Mouse (Mus musculus) adrenal gland, adult 8-10 months (tissue): Measurements from ENCODE around the gene Fam214a. TPM values are rescaled to one million over a fixed set of nuclear protein-coding genes. Genes with fewer than 3 reads are reported as not detected.
A peak's percentile ranks its signal among the peaks of the same experiment; 100 is the strongest.

Experiments used
- DNase-seq: peaks from one replicate; pipeline ENCODE4 v3.0.0; 2022
- total RNA-seq, 4 experiments: library from RNA; stranded (reverse); gene quantifications; 2 replicates each; pipeline ENCODE4 v1.2.4; 2022

The Fam214a gene
- total RNA-seq, 4 experiments from 2014 or later, result 90.3 to 132 (median 108) TPM

DNA sequence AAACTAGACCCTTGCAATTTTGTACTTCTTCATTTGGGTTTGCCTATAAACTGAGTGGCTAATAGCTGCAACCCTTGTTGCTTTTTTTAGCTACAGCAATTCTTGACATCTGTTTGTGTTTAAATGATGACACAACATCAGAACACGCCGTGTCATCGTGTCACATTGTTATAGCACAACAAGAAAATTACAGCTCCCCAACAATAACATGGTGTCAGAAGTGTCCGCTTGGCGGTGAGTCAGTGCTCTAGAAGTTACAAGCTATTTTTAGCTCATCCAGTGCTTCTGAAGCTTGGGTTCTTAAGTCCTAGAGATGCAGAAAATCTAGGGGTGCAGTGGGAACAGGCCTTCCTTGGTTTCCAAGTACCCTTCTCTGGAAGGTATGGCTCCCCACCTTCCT, 578 bp upstream of the Fam214a start:
- no peak for DNase-seq

GRCm38 (mm10) chr9:74953265-74953958, 728 bp downstream of the Fam214a start:
- DNase-seq, result peak; percentile 80

GRCm38 (mm10) chr9:74953959-74954279, 1.2 kb downstream of the Fam214a start:
- DNase-seq, result no peak

DNA sequence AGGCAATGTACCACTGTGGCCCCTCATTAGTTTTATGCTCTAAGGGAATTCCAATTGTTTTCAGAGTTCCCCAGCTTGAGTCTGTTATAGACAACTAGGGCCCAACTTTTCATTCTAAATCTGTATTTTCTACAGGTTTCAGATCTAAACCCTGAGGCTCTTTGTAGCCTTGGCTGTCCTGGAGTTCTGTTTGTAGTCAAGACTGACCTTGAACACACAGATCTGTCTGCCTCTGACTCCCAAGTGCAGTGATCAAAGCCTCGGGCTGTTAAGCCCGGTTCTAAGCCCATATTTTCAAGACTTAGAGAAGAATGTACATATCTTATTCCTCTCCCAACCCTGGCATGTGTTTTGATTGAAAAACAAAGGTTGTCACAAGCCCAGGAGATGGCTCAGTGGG, 1.7 kb downstream of the Fam214a start:
- DNase-seq, result no peak

DNA sequence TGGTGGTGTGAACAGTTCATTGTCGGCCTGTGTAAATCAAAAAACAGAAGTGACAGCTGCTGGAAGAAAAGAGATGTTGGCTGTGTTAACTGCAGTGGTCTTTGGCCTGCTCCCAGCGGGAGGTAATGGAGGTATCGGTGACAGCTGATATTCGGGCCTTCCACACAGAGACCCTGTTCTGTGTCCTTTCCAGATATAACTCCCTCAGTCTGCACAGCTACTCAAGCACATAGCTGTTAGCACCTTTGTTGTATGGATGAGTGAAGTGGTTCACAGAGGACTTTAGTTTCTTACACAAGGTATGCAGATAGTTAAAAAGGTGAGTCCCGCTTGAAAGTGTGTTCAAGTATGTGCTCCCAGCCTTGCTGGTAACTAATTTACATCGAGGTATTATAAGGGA, 7.9 kb downstream of the Fam214a start:
- no peak for DNase-seq

DNA sequence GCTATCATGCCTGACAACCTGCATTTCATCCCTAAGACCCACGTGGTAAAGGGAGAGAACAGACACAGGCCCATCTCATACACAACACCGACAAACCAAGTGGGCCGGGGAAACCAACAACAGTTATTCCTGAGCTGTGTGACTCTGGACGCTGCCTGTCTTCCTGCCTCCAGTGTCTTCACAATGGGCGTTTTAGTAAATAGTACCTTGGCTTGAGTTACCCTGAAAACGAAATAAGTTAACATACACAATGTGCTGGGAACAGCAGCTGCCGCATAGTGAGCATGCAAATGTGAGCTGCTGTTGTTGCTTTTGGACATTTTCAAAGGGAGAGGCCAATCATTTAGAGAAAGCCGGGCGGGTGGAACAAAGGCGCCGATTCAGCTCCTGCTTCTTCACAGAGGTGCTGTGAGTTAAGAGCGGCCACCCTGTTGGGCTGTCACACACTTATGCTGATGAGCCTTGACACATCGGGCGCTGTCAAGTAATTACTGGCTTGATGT, 8.4 kb downstream of the Fam214a start:
- no peak for DNase-seq

GRCm38 (mm10) chr9:74963953-74964352, 11.3 kb downstream of the Fam214a start:
- no peak for DNase-seq

DNA sequence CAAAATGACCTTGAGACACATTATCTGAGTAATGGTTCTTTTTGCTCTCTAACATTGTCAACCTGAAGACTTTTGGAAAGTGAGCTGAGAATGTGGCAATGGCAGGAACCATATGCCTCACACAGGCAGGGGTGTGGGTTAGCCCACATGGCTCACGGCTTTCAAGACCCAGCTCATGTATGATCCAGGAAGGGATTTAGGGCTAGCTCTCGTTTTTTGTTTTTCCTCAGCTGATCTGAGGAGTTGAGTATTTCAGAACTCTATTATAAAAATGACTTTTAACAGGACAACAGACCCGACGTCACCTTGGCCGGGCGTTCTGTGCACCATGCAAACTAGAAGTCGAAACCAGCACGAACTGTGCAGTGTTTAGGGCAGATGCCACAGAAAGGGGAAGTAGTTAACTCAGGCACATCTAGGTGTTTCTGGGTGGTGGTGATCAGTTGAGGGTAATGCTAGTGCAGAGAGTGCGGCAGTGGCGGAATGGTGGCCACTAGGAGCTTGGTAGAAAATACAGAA, 12.2 kb downstream of the Fam214a start:
- DNase-seq, result no peak

- no peak for DNase-seq
These were observed 13.5 kb downstream of the Fam214a start for GRCm38 (mm10) chr9:74966200-74966599.

GRCm38 (mm10) chr9:74968647-74969428, 16.2 kb downstream of the Fam214a start:
- DNase-seq, result no peak

- no peak for DNase-seq
These were observed 17.9 kb downstream of the Fam214a start for GRCm38 (mm10) chr9:74970591-74970990.

- no peak for DNase-seq
These were observed 18.7 kb downstream of the Fam214a start for GRCm38 (mm10) chr9:74971191-74971976.

DNA sequence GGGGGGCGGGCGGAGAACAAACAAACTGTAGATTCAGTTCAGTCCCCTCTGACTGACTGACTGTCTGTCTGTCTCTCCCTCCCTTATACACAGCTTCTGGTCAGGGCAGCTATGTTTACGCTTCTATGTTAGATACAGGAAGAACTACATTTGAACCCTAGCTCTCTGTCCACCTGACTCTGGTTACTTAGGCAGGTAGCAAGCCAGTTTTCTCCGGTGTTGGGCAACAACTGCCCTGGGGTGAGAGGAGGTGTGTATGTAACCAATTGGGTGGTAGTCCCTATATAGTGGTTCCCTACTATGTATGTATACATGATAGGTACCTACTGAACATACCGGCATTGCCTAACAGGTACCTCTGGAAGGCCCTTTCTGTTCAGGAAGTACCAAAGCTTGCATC, 20.1 kb downstream of the Fam214a start:
- DNase-seq, result no peak

DNA sequence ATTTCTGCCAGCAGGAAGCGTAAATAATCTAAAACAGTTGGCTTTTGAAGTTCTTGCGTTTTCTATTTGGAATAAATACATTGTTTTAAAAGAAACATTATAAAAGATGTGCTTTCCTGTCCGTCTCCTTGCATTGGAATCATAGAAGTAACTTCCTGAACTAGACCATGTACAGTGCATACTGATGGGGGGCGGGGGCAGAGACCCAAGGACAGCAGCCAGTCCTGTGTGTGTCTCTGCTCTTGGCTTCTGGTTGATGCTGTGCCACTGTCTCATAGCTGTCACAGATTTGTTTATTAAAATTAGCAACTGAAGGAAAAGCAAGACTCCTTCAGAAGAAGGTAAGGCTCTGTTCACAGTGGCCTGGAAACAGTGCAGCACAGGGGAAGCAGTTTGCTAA, 20.5 kb downstream of the Fam214a start:
- no peak for DNase-seq

- DNase-seq, result no peak
These were observed 22.1 kb downstream of the Fam214a start for GRCm38 (mm10) chr9:74974758-74975157.

DNA sequence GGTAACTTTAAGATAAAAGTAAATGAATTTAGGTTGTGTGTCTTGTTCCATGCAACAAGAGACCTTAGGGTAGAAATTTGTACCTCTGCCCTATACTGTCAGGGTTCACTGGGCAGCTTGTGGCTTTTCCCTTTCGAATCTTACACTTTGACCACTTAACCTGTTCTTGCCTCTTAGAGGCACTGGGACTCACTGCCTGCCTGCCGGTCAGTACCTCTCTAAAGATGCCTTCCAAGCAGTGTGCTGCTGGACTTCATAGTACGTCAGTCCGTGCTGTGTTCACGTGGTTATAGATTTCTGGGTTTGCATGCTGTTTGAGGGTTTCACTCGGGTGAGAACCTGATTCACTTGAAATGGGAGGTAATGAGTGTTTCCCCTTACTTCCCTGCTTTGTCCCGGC, 22.7 kb downstream of the Fam214a start:
- DNase-seq, result no peak

DNA sequence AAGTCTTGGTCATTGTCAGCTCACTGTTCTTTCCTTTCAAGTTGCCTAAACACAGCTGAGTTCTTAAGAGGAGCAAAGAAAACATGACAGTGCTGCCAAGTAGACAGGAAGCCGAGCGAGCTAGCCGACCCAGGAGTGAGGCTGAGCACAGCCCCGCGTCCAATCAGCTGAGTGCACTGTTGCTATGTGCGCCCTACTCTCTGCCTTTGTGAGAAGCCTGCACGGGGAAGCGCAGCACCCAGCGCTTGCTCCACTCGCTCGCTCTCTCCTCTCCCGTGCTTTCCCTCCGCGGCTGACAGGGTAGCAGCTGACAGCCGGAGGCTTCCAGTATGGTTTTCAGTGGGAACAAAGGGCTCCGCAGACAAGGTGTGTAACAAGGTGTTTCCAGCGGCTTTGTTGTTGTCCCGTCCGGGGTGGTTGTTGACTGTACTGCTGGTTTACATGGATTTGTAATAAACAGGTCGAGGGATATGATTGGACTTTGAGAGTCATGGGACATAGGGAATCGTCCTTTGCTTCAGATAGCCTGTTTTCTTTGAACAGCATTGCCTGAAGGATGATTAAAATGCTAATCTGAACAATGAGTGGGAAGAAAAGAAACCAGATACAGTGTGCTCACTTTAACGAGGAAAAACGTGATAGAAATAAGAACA, 23.4 kb downstream of the Fam214a start:
- DNase-seq, result peak; percentile 92

DNA sequence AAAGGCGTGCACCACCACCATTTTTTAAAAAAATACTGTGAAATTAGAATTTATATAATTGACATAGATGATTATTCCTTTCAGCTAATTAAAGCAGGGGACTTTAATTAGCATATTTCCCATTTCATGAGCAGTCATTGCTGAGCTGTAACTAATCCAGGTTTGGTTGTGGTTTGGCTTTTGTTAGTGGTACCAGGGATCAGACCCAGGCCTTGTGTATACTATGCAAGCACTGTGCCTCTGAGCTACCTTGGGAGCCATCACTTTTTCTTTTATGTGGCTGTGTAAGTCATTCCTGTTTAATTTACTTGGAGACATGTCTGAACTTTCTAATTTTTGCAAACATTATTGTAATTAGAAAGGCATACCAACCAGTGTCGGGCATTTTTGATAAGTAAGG, 24.6 kb downstream of the Fam214a start:
- DNase-seq, result no peak

DNA sequence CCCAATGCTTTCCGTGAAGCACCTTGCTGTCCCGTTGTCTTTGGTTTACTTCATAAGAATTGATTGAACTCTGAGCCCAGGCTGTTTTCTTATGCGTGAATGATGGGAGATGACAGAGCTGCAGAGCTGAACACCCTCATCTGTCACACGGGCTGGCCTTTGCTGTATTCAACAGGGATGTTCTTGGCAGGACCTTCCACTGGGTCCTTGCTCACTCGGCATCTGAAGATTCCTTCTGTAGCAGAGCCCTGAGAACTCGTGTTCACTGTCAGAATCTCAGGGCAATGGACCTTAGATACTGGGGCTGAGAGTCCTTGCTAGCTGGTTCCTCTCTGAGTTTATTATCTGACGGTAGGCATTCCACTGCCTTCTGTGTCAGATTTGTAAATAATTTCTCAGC, 25.3 kb downstream of the Fam214a start:
- DNase-seq, result no peak

DNA sequence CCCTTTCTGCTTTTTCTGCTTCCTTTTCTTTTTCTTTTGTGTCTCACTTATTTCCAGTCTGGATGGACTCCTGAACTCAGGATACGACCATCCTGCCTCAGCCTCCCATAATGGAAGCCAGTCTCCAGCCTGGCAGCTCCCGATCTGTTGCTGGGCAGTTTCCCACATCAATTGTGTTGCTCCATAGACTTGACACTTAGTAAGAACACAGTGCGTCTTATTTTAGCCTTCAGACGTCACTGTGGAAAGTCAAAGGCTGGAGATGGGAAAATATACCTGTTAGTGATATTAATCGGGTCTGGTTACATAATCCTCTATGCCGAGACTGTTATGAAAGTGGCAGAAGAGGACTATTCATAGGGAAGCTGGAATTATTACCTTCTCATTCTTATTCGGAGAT, 26.2 kb downstream of the Fam214a start:
- no peak for DNase-seq

DNA sequence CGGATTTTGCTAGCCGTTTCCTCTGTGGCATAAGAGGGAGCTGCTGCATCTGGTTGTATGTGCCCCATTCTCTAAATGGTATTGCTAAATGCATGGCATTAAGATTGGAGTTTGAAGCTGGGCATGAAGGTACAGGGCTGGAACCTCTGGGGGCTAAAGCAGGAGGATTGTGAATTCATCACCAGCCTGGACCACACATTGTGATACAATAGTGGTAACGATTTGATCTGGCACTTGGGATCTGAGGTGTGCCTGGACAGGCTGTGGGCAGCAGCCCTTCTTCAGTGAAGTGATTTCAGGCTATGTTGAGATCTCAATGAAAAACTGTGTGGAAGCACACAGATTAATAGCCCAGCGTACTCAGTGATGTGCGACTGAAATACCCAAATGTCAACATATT, 26.7 kb downstream of the Fam214a start:
- no peak for DNase-seq

DNA sequence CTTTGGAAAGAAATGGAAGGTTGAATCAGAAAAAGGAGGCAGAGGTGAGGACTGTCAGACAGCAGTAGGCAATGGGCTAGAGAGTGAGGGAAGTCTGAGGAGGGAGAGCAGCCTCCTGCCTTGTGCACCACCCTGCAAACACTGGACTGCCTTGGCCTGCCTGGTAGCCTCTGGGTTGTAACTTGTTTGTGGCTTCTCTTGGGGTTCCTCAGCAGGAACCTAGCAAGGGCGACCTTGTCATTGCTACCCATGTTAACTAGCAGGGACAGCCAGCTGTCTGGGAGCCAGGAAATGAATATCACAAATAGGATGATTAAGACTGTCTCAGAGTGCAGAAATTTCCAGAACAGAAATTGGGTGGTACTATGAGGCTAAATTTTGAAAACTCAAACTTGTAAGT, 27.2 kb downstream of the Fam214a start:
- DNase-seq, result peak; percentile 62
